In genomic region chr1:86522286-86522871, GRCm38 (mm10) we compare ENCODE assay signal across 8 mouse cellular contexts. TPM values are rescaled to one million over a fixed set of nuclear protein-coding genes. Genes with fewer than 3 reads are reported as not detected.
DNase-seq lines count a peak whose midpoint lies in the region; ATAC-seq and TF ChIP-seq lines count a peak whose summit lies in the region.
"Had no signal": no experiment of that assay in that cellular context is flagged by ENCODE, and none has a peak within 500 bp of the region (broad histone marks: within the 10 kb centered on the region; RNA-seq: fewer than 3 reads in every experiment).

No protein-coding gene starts in this region.

- peak overlapping the region; percentile 71 for H3K4me3 ChIP-seq in E14TG2a.4 (replicated peaks; ENCODE audit: low read length)
- no peak overlapping the region for H3K4me3 ChIP-seq in forebrain, embryonic 14.5 days (ENCODE audit: low read depth, low read length)
- H3K4me3 ChIP-seq in hindbrain, embryonic 16.5 days (ENCODE audit: low read length), result no peak overlapping the region
- H3K4me3 ChIP-seq in lung, embryonic 16.5 days (ENCODE audit: low read length), result no peak overlapping the region
- H3K4me3 ChIP-seq: erythroblast, embryonic 14.5 days had no signal

- no peak overlapping the region; the same call in 1 of the 2 replicates for H3K9ac ChIP-seq in forebrain, embryonic 14.5 days (ENCODE audit: low read length)
- peak overlapping the region; percentile 39 for H3K9ac ChIP-seq in hindbrain, embryonic 16.5 days (ENCODE audit: low read depth, low read length)
- peak overlapping the region; percentile 34 for H3K9ac ChIP-seq in lung, embryonic 16.5 days (ENCODE audit: low read length)

- no peak overlapping the region for H3K4me2 ChIP-seq in forebrain, embryonic 14.5 days (ENCODE audit: low read length)
- H3K4me2 ChIP-seq in hindbrain, embryonic 16.5 days (ENCODE audit: low read length), result no peak overlapping the region
- H3K4me2 ChIP-seq in lung, embryonic 16.5 days (ENCODE audit: low read depth, low read length), result no peak overlapping the region; the same call in 1 of the 2 replicates

- H3K4me1 ChIP-seq in E14TG2a.4 (replicated peaks; ENCODE audit: low read depth, low read length), result peaks cover 47% of the 10 kb centered on the region
- peaks cover 10% of the 10 kb centered on the region for H3K4me1 ChIP-seq in forebrain, embryonic 14.5 days (ENCODE audit: control insufficient read depth, insufficient read depth, low read length)
- peaks cover 13% of the 10 kb centered on the region for H3K4me1 ChIP-seq in hindbrain, embryonic 16.5 days (ENCODE audit: control insufficient read depth, insufficient read depth, low read depth, low read length)
- H3K4me1 ChIP-seq in lung, embryonic 16.5 days (replicated peaks; ENCODE audit: control insufficient read depth, insufficient read depth, low read length), result peaks cover 32% of the 10 kb centered on the region

- no peaks in the 10 kb centered on the region for H3K9me3 ChIP-seq in E14TG2a.4 (ENCODE audit: low read length)
- H3K9me3 ChIP-seq in forebrain, embryonic 14.5 days (replicated peaks; ENCODE audit: control insufficient read depth, low read length), result no peaks in the 10 kb centered on the region
- H3K9me3 ChIP-seq in hindbrain, embryonic 16.5 days (ENCODE audit: control insufficient read depth, low read length), result no peaks in the 10 kb centered on the region
- no peaks in the 10 kb centered on the region for H3K9me3 ChIP-seq in lung, embryonic 16.5 days (ENCODE audit: control insufficient read depth, low read length)

- ATAC-seq in forebrain, embryonic 14.5 days, result no peak
- ATAC-seq in hindbrain, embryonic 16.5 days, result no peak
- ATAC-seq in lung, embryonic 16.5 days (ENCODE audit: low read depth), result peak; percentile 17

- TF ChIP-seq CTCF in E14TG2a.4 (conservative IDR thresholded peaks at IDR 0.05; ENCODE audit: low read length), result no peak

- H3K36me3 ChIP-seq in E14TG2a.4 (ENCODE audit: insufficient read depth, low read length), result peaks cover under 1% of the 10 kb centered on the region; the same call in 1 of the 2 replicates
- no peaks in the 10 kb centered on the region for H3K36me3 ChIP-seq in forebrain, embryonic 14.5 days (ENCODE audit: control insufficient read depth, insufficient read depth, low read length)
- no peaks in the 10 kb centered on the region for H3K36me3 ChIP-seq in hindbrain, embryonic 16.5 days (ENCODE audit: control insufficient read depth, insufficient read depth, low read length)
- no peaks in the 10 kb centered on the region for H3K36me3 ChIP-seq in lung, embryonic 16.5 days (ENCODE audit: control insufficient read depth, insufficient read depth, low read length)

- H3K27me3 ChIP-seq in E14TG2a.4 (ENCODE audit: insufficient read depth, low read length), result no peaks in the 10 kb centered on the region
- H3K27me3 ChIP-seq in forebrain, embryonic 14.5 days (replicated peaks; ENCODE audit: control insufficient read depth, insufficient read depth, low read length), result no peaks in the 10 kb centered on the region
- no peaks in the 10 kb centered on the region for H3K27me3 ChIP-seq in hindbrain, embryonic 16.5 days (replicated peaks; ENCODE audit: control insufficient read depth, insufficient read depth, low read length)
- no peaks in the 10 kb centered on the region for H3K27me3 ChIP-seq in lung, embryonic 16.5 days (ENCODE audit: control insufficient read depth, insufficient read depth, low read depth, low read length)

- 54% methylated on average over 7 of the region's 7 CpGs for WGBS in forebrain, embryonic 14.5 days
- WGBS in hindbrain, embryonic 16.5 days, result 41% methylated on average over 7 of the region's 7 CpGs
- 27% methylated on average over 7 of the region's 7 CpGs for whole genome bisulfite sequencing in lung, embryonic 16.5 days

- DNase-seq in NIH3T3 (ENCODE audit: low read depth), result peak; percentile 97
- no peak for DNase-seq in forebrain, embryonic 14.5 days (ENCODE audit: low spot score)
- peak; percentile 49 for DNase-seq in thymus, postnatal 14 days
- DNase-seq in frontal cortex, postnatal 25 days (ENCODE audit: low spot score in 2 of 2), result no peak

- H3K27ac ChIP-seq in forebrain, embryonic 14.5 days (ENCODE audit: low read depth, low read length), result peak overlapping the region; percentile 2; the same call in 1 of the 2 replicates
- peak overlapping the region; percentile 60 for H3K27ac ChIP-seq in hindbrain, embryonic 16.5 days (ENCODE audit: low read depth, low read length)
- peak overlapping the region; percentile 91 for H3K27ac ChIP-seq in lung, embryonic 16.5 days (ENCODE audit: low read length)

RNA-seq across cellular contexts. Expression of gene Ptma, which starts 4.1 kb away (rescaled TPM):
- 2,309 and 2,480 TPM in 2 replicates for polyA plus RNA-seq in forebrain, embryonic 14.5 days (2014; fragmentation: Nextera tagmentation; extraction: Ambion mirVana)
- 1,165 and 1,204 TPM in 2 replicates for polyA plus RNA-seq in hindbrain, embryonic 16.5 days (2015; fragmentation: Nextera tagmentation; extraction: Ambion mirVana)
- polyA plus RNA-seq in lung, embryonic 16.5 days (2015; fragmentation: Nextera tagmentation; extraction: Ambion mirVana), result 2,358 and 2,609 TPM in 2 replicates

Comparison
In these comparisons a context has a peak if more than half of its experiments do, and no peak if none do; other contexts are left out.
1. DNase-seq: peak in NIH3T3 (single experiment) and thymus, postnatal 14 days (single experiment); none in forebrain, embryonic 14.5 days (single experiment) and frontal cortex, postnatal 25 days (0 of 2).
2. H3K27ac ChIP-seq: peak in every context shown above with its lines; median percentile 91 in lung, embryonic 16.5 days; 60 in hindbrain, embryonic 16.5 days; 2 in forebrain, embryonic 14.5 days.